Mouse (Mus musculus): ENCODE measurements around the gene Uggt2. TPM values are rescaled to one million over a fixed set of nuclear protein-coding genes. Genes with fewer than 3 reads are reported as not detected.
A peak's percentile ranks its signal among the peaks of the same experiment; 100 is the strongest.

Gene Uggt2
- total and polyA plus RNA-seq, 2 experiments: 0.98 to 3.0 TPM

DNA sequence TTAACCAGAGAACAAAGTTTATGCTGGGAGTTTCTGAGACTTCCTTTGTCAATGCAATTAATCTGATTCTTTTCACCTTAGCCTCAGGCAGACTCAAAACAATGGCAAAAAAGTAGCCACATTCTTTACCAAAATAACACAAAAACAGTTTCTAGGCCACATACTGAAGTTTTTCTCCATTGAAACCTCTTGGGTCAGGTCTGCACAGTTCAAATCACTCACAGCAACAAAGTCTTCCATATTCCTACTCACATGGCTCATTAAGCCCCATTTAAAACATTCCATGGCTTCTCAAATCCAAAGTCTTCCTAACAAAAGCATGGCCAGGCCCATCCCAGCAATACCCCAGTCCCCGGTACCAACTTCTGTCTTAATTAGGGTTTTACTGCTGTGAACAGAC, 46.3 kb downstream of the Uggt2 start:
- no peak for TF ChIP-seq POLR2A (IDR thresholded peaks at IDR 0.05; ENCODE audit: extremely low read depth, insufficient read depth, low read length)
- TF ChIP-seq CTCF (IDR thresholded peaks at IDR 0.05; ENCODE audit: low read depth, low read length): no peak
- 97% methylated on average over 1 of the region's 1 CpGs for WGBS

DNA sequence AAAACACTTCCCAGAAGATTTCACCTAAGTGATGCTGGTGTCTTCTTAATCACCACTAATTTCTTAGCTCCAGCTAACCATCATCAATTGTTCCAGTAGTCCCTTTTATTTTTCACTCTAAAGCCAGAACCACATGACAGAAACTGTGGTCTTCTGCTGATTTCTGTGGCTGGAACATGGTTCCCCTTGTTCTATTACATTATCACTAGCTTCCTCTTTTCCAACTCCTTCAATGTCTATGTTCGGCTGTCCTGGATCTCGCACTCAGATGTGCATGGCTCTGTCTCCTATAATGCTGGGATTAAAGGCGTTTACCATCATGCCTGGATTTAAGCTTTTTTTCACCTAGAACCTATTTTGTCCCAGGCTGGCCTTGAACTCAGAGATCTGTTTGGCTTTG, 46.9 kb downstream of the Uggt2 start:
- WGBS: 78% methylated on average over 3 of the region's 3 CpGs
- Histone ChIP-seq H3K36me3 (ENCODE audit: control insufficient read depth, insufficient read depth, low read length) (no peaks in the 10 kb centered on the region), H3K4me3 (ENCODE audit: insufficient read depth, low read depth, low read length) (no peak overlapping the region)

More for the DNA sequence above, 46.3 kb downstream of the Uggt2 start:
- Histone ChIP-seq H3K4me1 (ENCODE audit: control insufficient read depth, insufficient read depth, low read length) (no peaks in the 10 kb centered on the region), H3K27ac (replicated peaks; ENCODE audit: insufficient read depth, low read depth, low read length) (no peak overlapping the region), H3K27me3 (ENCODE audit: control insufficient read depth, insufficient read depth, low read length) (no peaks in the 10 kb centered on the region), H3K36me3 (ENCODE audit: control insufficient read depth, insufficient read depth, low read length) (no peaks in the 10 kb centered on the region), H3K9ac (ENCODE audit: low read depth, low read length) (no peak overlapping the region), H3K4me3 (ENCODE audit: insufficient read depth, low read depth, low read length) (no peak overlapping the region), H3K79me2 (ENCODE audit: control insufficient read depth, insufficient read depth, low read length) (no peaks in the 10 kb centered on the region)
- DNase-seq (ENCODE audit: extremely low read depth, low read depth, low spot score): no peak

DNA sequence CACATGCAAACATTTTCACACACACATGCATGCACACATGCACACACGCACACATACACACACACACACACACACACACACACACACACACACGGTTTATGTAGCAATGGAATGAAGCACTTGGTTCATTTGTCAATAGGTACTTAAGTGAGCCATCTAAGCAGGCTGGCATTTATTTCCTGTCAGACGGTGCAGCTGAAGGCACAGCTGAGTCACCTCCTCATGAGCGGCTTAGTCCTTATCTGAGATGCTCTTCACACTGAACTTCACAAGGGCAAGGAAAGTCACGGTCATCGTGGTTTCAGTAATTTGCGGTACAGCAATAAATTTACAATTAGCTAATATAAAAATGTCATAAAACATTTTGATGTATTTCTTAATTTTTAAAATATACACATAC, 55.5 kb downstream of the Uggt2 start:
- H3K4me3 ChIP-seq (ENCODE audit: insufficient read depth, low read depth, low read length): no peak overlapping the region
- no peak for DNase-seq (ENCODE audit: extremely low read depth, low read depth, low spot score)
- H3K4me1 ChIP-seq (ENCODE audit: control insufficient read depth, insufficient read depth, low read length): no peaks in the 10 kb centered on the region
- no peaks in the 10 kb centered on the region for H3K36me3 ChIP-seq (ENCODE audit: control insufficient read depth, insufficient read depth, low read length)
- no peak overlapping the region for H3K27ac ChIP-seq (replicated peaks; ENCODE audit: insufficient read depth, low read depth, low read length)
- TF ChIP-seq CTCF (IDR thresholded peaks at IDR 0.05; ENCODE audit: low read depth, low read length) (no peak), POLR2A (IDR thresholded peaks at IDR 0.05; ENCODE audit: extremely low read depth, insufficient read depth, low read length) (no peak)
- no peaks in the 10 kb centered on the region for H3K27me3 ChIP-seq (ENCODE audit: control insufficient read depth, insufficient read depth, low read length)
- H3K9ac ChIP-seq (ENCODE audit: low read depth, low read length): no peak overlapping the region
- H3K79me2 ChIP-seq (ENCODE audit: control insufficient read depth, insufficient read depth, low read length): no peaks in the 10 kb centered on the region
- 82% methylated on average over 7 of the region's 7 CpGs for WGBS

More for the DNA sequence above, 46.9 kb downstream of the Uggt2 start:
- DNase-seq (ENCODE audit: extremely low read depth, low read depth, low spot score): no peak
- Histone ChIP-seq H3K9ac (ENCODE audit: low read depth, low read length) (no peak overlapping the region), H3K79me2 (ENCODE audit: control insufficient read depth, insufficient read depth, low read length) (no peaks in the 10 kb centered on the region), H3K4me1 (ENCODE audit: control insufficient read depth, insufficient read depth, low read length) (no peaks in the 10 kb centered on the region), H3K27ac (replicated peaks; ENCODE audit: insufficient read depth, low read depth, low read length) (no peak overlapping the region), H3K27me3 (ENCODE audit: control insufficient read depth, insufficient read depth, low read length) (no peaks in the 10 kb centered on the region)
- no peak for TF ChIP-seq POLR2A (IDR thresholded peaks at IDR 0.05; ENCODE audit: extremely low read depth, insufficient read depth, low read length)
- TF ChIP-seq CTCF (IDR thresholded peaks at IDR 0.05; ENCODE audit: low read depth, low read length): no peak

DNA sequence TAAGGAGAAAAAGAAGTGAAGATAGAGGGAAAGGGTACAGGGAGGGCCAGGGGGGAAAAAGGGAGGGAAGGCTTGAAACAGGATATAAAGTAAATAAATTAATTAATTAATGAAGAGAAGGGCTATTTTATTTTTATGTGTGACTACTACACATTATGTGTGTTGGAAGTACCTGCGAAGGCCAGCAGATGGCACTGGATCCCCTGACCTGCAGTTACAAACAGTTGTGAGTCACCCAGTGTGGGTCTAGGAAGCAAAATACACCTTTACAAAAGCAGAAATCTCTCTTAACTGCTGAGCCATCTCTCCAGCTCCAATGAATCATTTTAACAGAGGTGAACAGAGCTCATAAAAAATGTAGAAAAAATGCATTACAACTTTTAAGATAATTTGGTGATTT, 59.0 kb downstream of the Uggt2 start:
- 79% methylated on average over 1 of the region's 1 CpGs for WGBS
- Histone ChIP-seq H3K36me3 (ENCODE audit: control insufficient read depth, insufficient read depth, low read length) (no peaks in the 10 kb centered on the region), H3K4me1 (ENCODE audit: control insufficient read depth, insufficient read depth, low read length) (no peaks in the 10 kb centered on the region), H3K4me3 (ENCODE audit: insufficient read depth, low read depth, low read length) (no peak overlapping the region), H3K27ac (replicated peaks; ENCODE audit: insufficient read depth, low read depth, low read length) (no peak overlapping the region), H3K9ac (ENCODE audit: low read depth, low read length) (no peak overlapping the region), H3K79me2 (ENCODE audit: control insufficient read depth, insufficient read depth, low read length) (no peaks in the 10 kb centered on the region), H3K27me3 (ENCODE audit: control insufficient read depth, insufficient read depth, low read length) (no peaks in the 10 kb centered on the region)
- TF ChIP-seq CTCF (IDR thresholded peaks at IDR 0.05; ENCODE audit: low read depth, low read length) (peak; percentile 65; the same call in 1 of the 2 replicates), POLR2A (IDR thresholded peaks at IDR 0.05; ENCODE audit: extremely low read depth, insufficient read depth, low read length) (no peak)
- peak; percentile 12 for DNase-seq (ENCODE audit: extremely low read depth, low read depth, low spot score)

DNA sequence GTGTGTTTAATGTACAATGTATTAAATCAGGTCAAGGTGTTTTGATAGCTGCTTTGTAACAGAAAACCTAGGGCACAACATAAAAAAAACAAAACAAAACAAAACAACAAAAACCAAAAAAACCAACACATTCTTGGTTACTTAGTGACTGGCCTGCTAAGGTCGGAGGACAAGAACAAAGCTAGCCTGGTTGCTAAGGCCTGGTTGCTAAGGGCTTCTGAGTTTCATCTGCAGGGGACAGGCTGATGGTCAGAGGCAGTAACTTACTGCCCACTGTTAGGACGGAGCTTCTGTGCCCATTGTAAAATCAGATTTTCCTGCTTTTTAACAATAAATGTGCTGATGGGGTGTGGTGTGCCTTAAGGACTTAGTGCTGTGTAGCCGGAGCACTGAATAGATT, 61.5 kb downstream of the Uggt2 start:
- Histone ChIP-seq H3K4me1 (ENCODE audit: control insufficient read depth, insufficient read depth, low read length) (no peaks in the 10 kb centered on the region), H3K27ac (replicated peaks; ENCODE audit: insufficient read depth, low read depth, low read length) (no peak overlapping the region), H3K79me2 (ENCODE audit: control insufficient read depth, insufficient read depth, low read length) (no peaks in the 10 kb centered on the region), H3K4me3 (ENCODE audit: insufficient read depth, low read depth, low read length) (no peak overlapping the region), H3K36me3 (ENCODE audit: control insufficient read depth, insufficient read depth, low read length) (no peaks in the 10 kb centered on the region), H3K27me3 (ENCODE audit: control insufficient read depth, insufficient read depth, low read length) (no peaks in the 10 kb centered on the region), H3K9ac (ENCODE audit: low read depth, low read length) (no peak overlapping the region)
- 84% methylated on average over 3 of the region's 3 CpGs for WGBS
- TF ChIP-seq CTCF (IDR thresholded peaks at IDR 0.05; ENCODE audit: low read depth, low read length): no peak
- TF ChIP-seq POLR2A (IDR thresholded peaks at IDR 0.05; ENCODE audit: extremely low read depth, insufficient read depth, low read length): no peak
- DNase-seq (ENCODE audit: extremely low read depth, low read depth, low spot score): no peak

DNA sequence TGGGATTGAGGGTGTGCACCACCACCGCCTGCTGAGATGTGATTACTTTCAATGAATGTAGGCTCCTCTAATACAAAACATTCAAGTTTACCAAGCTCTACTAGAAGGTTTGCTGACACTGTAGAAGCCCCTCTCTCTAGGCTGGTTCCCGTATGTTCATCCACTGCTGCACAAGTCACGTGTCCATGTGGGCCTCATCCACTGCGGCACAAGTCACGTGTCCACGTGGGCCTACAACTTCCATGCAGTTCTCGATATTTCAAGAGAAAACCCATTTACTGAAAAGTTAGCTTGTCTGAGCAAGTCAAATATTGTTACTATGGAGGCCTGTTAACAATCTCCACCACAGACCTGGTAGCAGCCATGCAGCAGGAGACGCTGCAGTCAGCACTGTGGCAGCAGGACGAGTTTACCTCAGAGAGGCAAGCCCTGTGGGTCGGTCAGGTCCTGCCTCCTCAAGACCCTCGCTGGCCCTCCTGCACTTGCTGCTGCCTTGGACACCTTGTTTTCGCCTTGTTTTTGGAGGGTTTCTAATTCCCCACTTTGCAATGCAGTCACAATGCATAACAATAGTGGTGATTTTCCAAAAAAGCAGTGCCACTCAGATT, 62.0 kb downstream of the Uggt2 start:
- 91% methylated on average over 12 of the region's 12 CpGs for WGBS
- Histone ChIP-seq H3K27me3 (ENCODE audit: control insufficient read depth, insufficient read depth, low read length) (no peaks in the 10 kb centered on the region), H3K4me1 (ENCODE audit: control insufficient read depth, insufficient read depth, low read length) (no peaks in the 10 kb centered on the region), H3K36me3 (ENCODE audit: control insufficient read depth, insufficient read depth, low read length) (no peaks in the 10 kb centered on the region), H3K79me2 (ENCODE audit: control insufficient read depth, insufficient read depth, low read length) (no peaks in the 10 kb centered on the region), H3K27ac (replicated peaks; ENCODE audit: insufficient read depth, low read depth, low read length) (no peak overlapping the region), H3K4me3 (ENCODE audit: insufficient read depth, low read depth, low read length) (no peak overlapping the region), H3K9ac (ENCODE audit: low read depth, low read length) (no peak overlapping the region)
- DNase-seq (ENCODE audit: extremely low read depth, low read depth, low spot score): no peak
- TF ChIP-seq CTCF (IDR thresholded peaks at IDR 0.05; ENCODE audit: low read depth, low read length): no peak
- no peak for TF ChIP-seq POLR2A (IDR thresholded peaks at IDR 0.05; ENCODE audit: extremely low read depth, insufficient read depth, low read length)
